ENCODE assay signal across 8 mouse cellular contexts in the genomic region with DNA sequence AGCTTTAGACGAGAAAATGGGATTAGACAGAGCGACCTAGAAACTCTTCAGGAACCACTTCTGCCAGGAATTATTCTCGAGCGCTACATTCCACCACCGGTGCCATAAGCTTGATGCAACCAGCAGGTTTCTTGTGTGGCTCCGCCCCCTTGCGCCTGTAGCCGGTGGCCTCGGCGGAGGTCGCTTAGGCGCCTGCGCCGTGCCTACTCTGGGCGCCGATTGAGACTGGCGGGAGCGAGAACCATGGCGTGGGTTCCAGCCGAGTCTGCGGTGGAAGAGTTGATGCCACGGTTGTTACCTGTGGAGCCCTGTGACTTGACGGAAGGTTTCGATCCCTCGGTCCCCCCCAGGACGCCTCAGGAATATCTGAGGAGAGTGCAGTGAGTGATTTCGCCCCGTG. TPM values are rescaled to one million over a fixed set of nuclear protein-coding genes. Genes with fewer than 3 reads are reported as not detected.
DNase-seq lines count a peak whose midpoint lies in the region; ATAC-seq and TF ChIP-seq lines count a peak whose summit lies in the region.

A gene (plus strand): TSS at position 160 of the 400 bp plus-strand sequence.

- no peak for TF ChIP-seq RAD21 in MEL (IDR thresholded peaks at IDR 0.05; ENCODE audit: low read depth, low read length)

- peak within 1 kb of the TSS; percentile 86 for H3K9ac ChIP-seq in MEL (ENCODE audit: control insufficient read depth, low read depth, low read length, poor library complexity, severe bottlenecking)
- H3K9ac ChIP-seq in lung, postnatal 0 days (replicated peaks; ENCODE audit: low read depth) = peak within 1 kb of the TSS; percentile 84

- peaks cover 3 to 5% of the 10 kb centered on the region in 2 experiments; a peak in 3 of 4 replicates for H3K4me1 ChIP-seq in MEL (ENCODE audit: control insufficient read depth in 1 of 2, insufficient read depth in 2 of 2, low read length in 2 of 2)
- no peaks in the 10 kb centered on the region; the same call in 1 of the 2 replicates for H3K4me1 ChIP-seq in cerebellum, adult 2 months (ENCODE audit: control insufficient read depth, insufficient read depth, low read length)
- H3K4me1 ChIP-seq in hindbrain, embryonic 10.5 days (replicated peaks) = peaks cover 20% of the 10 kb centered on the region
- peaks cover 4% of the 10 kb centered on the region; the same call in 1 of the 2 replicates for H3K4me1 ChIP-seq in lung, postnatal 0 days (ENCODE audit: insufficient read depth, low read depth, low read length)

- peak; percentile 95 to 99 for TF ChIP-seq POLR2A in MEL (IDR thresholded peaks at IDR 0.05; ENCODE audit: control insufficient read depth in 1 of 2, insufficient read depth in 1 of 2, low read depth in 1 of 2, low read length in 2 of 2, poor library complexity in 1 of 2)
- TF ChIP-seq POLR2A in cerebellum, adult 2 months (IDR thresholded peaks at IDR 0.05; ENCODE audit: borderline replicate concordance, insufficient read depth, low read length) = peak; percentile 93

- H3K4me3 ChIP-seq in MEL (ENCODE audit: control insufficient read depth in 1 of 2, insufficient read depth in 1 of 2, low read depth in 2 of 2, low read length in 2 of 2) = peak within 1 kb of the TSS; percentile 73 to 78
- H3K4me3 ChIP-seq in cerebellum, adult 2 months (replicated peaks; ENCODE audit: insufficient read depth, low read depth, low read length) = peak within 1 kb of the TSS; percentile 93
- H3K4me3 ChIP-seq in hindbrain, embryonic 10.5 days = peak within 1 kb of the TSS; percentile 82
- H3K4me3 ChIP-seq in lung, postnatal 0 days (ENCODE audit: low read depth, low read length) = peak within 1 kb of the TSS; percentile 79

- DNase-seq in MEL (ENCODE audit: low read depth, low spot score) = peak; percentile 97
- peak; percentile 92 to 93 for DNase-seq in cerebellum, adult 2 months
- DNase-seq in forelimb bud, embryonic 11.5 days (ENCODE audit: low read depth, low spot score) = peak; percentile 91
- peak; percentile 90 for DNase-seq in hindbrain, embryonic 10.5 days (ENCODE audit: low spot score)
- peak; percentile 93 for DNase-seq in layer of hippocampus, adult 9-11 months
- DNase-seq in lung, postnatal 0 days (ENCODE audit: low spot score) = peak; percentile 99
- peak; percentile 82 for DNase-seq in ovary, postnatal 14 days (ENCODE audit: low spot score)
- DNase-seq in thymus, postnatal 14 days = peak; percentile 94

- no peak for TF ChIP-seq EP300 in MEL (IDR thresholded peaks at IDR 0.05; ENCODE audit: low read depth in 1 of 2, low read length in 2 of 2)
- no peak for TF ChIP-seq EP300 in lung, postnatal 0 days (IDR thresholded peaks at IDR 0.05)

- H3K4me2 ChIP-seq in lung, postnatal 0 days (replicated peaks; ENCODE audit: low read depth, low read length) = peak within 1 kb of the TSS; percentile 79

- peaks cover under 1 to 11% of the 10 kb centered on the region in 2 experiments for H3K36me3 ChIP-seq in MEL (ENCODE audit: control insufficient read depth in 1 of 2, insufficient read depth in 2 of 2, low read length in 2 of 2)
- peaks cover 29% of the 10 kb centered on the region for H3K36me3 ChIP-seq in hindbrain, embryonic 10.5 days
- H3K36me3 ChIP-seq in lung, postnatal 0 days (ENCODE audit: insufficient read depth, low read length) = peaks cover 4% of the 10 kb centered on the region

- WGBS in cerebellum, adult 2 months = under 1% methylated on average over 28 of the region's 28 CpGs
- under 1% methylated on average over 28 of the region's 28 CpGs for WGBS in hindbrain, embryonic 10.5 days
- under 1% methylated on average over 28 of the region's 28 CpGs for WGBS in lung, postnatal 0 days

- H3K27me3 ChIP-seq in MEL (ENCODE audit: control insufficient read depth in 1 of 2, insufficient read depth in 2 of 2, low read length in 2 of 2) = no peaks in the 10 kb centered on the region
- no peaks in the 10 kb centered on the region for H3K27me3 ChIP-seq in cerebellum, adult 2 months (ENCODE audit: control insufficient read depth, insufficient read depth, low read length)
- no peaks in the 10 kb centered on the region for H3K27me3 ChIP-seq in hindbrain, embryonic 10.5 days (ENCODE audit: insufficient read depth, poor library complexity, severe bottlenecking)
- H3K27me3 ChIP-seq in lung, postnatal 0 days (replicated peaks; ENCODE audit: insufficient read depth, low read length) = no peaks in the 10 kb centered on the region

- ATAC-seq in lung, postnatal 0 days = peak; percentile 71

- TF ChIP-seq CTCF in MEL (IDR thresholded peaks at IDR 0.05 in 2 of 3, conservative IDR thresholded peaks at IDR 0.05 in 1 of 3; ENCODE audit: control insufficient read depth in 1 of 3, insufficient read depth in 1 of 3, low read depth in 2 of 3, low read length in 3 of 3, poor library complexity in 1 of 3, severe bottlenecking in 1 of 3) = 0 out of 6 replicates have a peak, but pooled peaks of 1 of the 3 experiments have one; percentile 0
- TF ChIP-seq CTCF in cerebellum, adult 2 months (IDR thresholded peaks at IDR 0.05; ENCODE audit: borderline replicate concordance, insufficient read depth, low read depth, low read length) = no peak
- peak; percentile 44 for TF ChIP-seq CTCF in lung, postnatal 0 days (IDR thresholded peaks at IDR 0.05)

- H3K27ac ChIP-seq in MEL (ENCODE audit: control insufficient read depth, low read depth, low read length) = peak within 1 kb of the TSS; percentile 87
- H3K27ac ChIP-seq in cerebellum, adult 2 months (ENCODE audit: insufficient read depth, low read length) = peak within 1 kb of the TSS; percentile 14; the same call in 1 of the 2 replicates
- peak within 1 kb of the TSS; percentile 92 for H3K27ac ChIP-seq in hindbrain, embryonic 10.5 days
- peak within 1 kb of the TSS; percentile 82 for H3K27ac ChIP-seq in lung, postnatal 0 days (ENCODE audit: low read length)

- no peaks in the 10 kb centered on the region for H3K9me3 ChIP-seq in MEL (replicated peaks; ENCODE audit: insufficient read depth, low read length)
- H3K9me3 ChIP-seq in hindbrain, embryonic 10.5 days = no peaks in the 10 kb centered on the region
- H3K9me3 ChIP-seq in lung, postnatal 0 days (ENCODE audit: low read length) = no peaks in the 10 kb centered on the region

- H3K79me2 ChIP-seq in MEL (ENCODE audit: control insufficient read depth, insufficient read depth, low read length, poor library complexity) = peaks cover 8% of the 10 kb centered on the region

TF ChIP-seq in MEL, 35 proteins besides CTCF, POLR2A, EP300 and RAD21 (continues in another document):
- peak; percentile 77 for TF ChIP-seq ZMIZ1 (IDR thresholded peaks at IDR 0.05; ENCODE audit: low read depth, low read length)
- no peak for TF ChIP-seq USF2 (IDR thresholded peaks at IDR 0.05; ENCODE audit: borderline replicate concordance in 1 of 2, insufficient read depth in 1 of 2, low read depth in 1 of 2, low read length in 2 of 2)
- peak; percentile 52 for TF ChIP-seq TCF12 (IDR thresholded peaks at IDR 0.05; ENCODE audit: low read depth, low read length)
- TF ChIP-seq KAT2A (conservative IDR thresholded peaks at IDR 0.05; ENCODE audit: low read depth, low read length) = no peak; the same call in 1 of the 2 replicates
- TF ChIP-seq USF1 (IDR thresholded peaks at IDR 0.05; ENCODE audit: low read depth, low read length) = no peak
- no peak for TF ChIP-seq TAL1 (IDR thresholded peaks at IDR 0.05; ENCODE audit: low read length)
- no peak for TF ChIP-seq CHD2 (IDR thresholded peaks at IDR 0.05; ENCODE audit: low read length)
- TF ChIP-seq MXI1 (IDR thresholded peaks at IDR 0.05; ENCODE audit: low read depth, low read length) = peak; percentile 84
- no peak for TF ChIP-seq RCOR1 (IDR thresholded peaks at IDR 0.05; ENCODE audit: low read depth, low read length)
- peak; percentile 98 for TF ChIP-seq NELFE (IDR thresholded peaks at IDR 0.05; ENCODE audit: low read depth, low read length)
- peak; percentile 37; the same call in 1 of the 2 replicates for TF ChIP-seq ELF1 (IDR thresholded peaks at IDR 0.05; ENCODE audit: low read depth, low read length)
- peak; percentile 50; the same call in 1 of the 2 replicates for TF ChIP-seq ETS1 (IDR thresholded peaks at IDR 0.05; ENCODE audit: low read depth, low read length)
- TF ChIP-seq TBP (IDR thresholded peaks at IDR 0.05; ENCODE audit: low read depth, low read length) = peak; percentile 93
- peak; percentile 96; the same call in 1 of the 2 replicates for TF ChIP-seq POLR2AphosphoS2 (IDR thresholded peaks at IDR 0.05; ENCODE audit: low read length)
- no peak for TF ChIP-seq BHLHE40 (IDR thresholded peaks at IDR 0.05; ENCODE audit: borderline replicate concordance, low read depth, low read length)
- TF ChIP-seq JUND (IDR thresholded peaks at IDR 0.05; ENCODE audit: low read depth, low read length) = no peak
- no peak for TF ChIP-seq MEF2A (IDR thresholded peaks at IDR 0.05; ENCODE audit: extremely low read depth, insufficient replicate concordance, low read depth, low read length, poor library complexity, severe bottlenecking)
- TF ChIP-seq E2F4 (IDR thresholded peaks at IDR 0.05; ENCODE audit: borderline replicate concordance, low read depth, low read length) = peak; percentile 38; the same call in 1 of the 2 replicates
- no peak for TF ChIP-seq ZKSCAN1 (IDR thresholded peaks at IDR 0.05; ENCODE audit: low read depth, low read length)
- TF ChIP-seq MAZ (IDR thresholded peaks at IDR 0.05; ENCODE audit: low read depth, low read length) = no peak
- TF ChIP-seq NRF1 (IDR thresholded peaks at IDR 0.05; ENCODE audit: insufficient read depth, low read depth, low read length, poor library complexity, severe bottlenecking) = peak; percentile 78
- TF ChIP-seq GATA1 (IDR thresholded peaks at IDR 0.05; ENCODE audit: low read depth, low read length) = no peak
- peak; percentile 74 for TF ChIP-seq MAX (IDR thresholded peaks at IDR 0.05; ENCODE audit: low read length)
- TF ChIP-seq SIN3A (IDR thresholded peaks at IDR 0.05; ENCODE audit: low read length) = peak; percentile 93
- no peak for TF ChIP-seq SMC3 (IDR thresholded peaks at IDR 0.05; ENCODE audit: low read depth, low read length)
- TF ChIP-seq MYB (IDR thresholded peaks at IDR 0.05; ENCODE audit: low read depth, low read length) = no peak
- no peak for TF ChIP-seq GABPA (IDR thresholded peaks at IDR 0.05; ENCODE audit: low read depth, low read length)
- TF ChIP-seq ZC3H11A (IDR thresholded peaks at IDR 0.05; ENCODE audit: low read depth, low read length) = no peak
- TF ChIP-seq CHD1 (IDR thresholded peaks at IDR 0.05; ENCODE audit: low read depth, low read length) = 0 out of 2 replicates have a peak, but pooled peaks have one; percentile 11

RNA-seq across cellular contexts. Expression of the gene that starts here (rescaled TPM):
- 17.7 and 18.4 TPM in 2 replicates for total RNA-seq in MEL (2012; rRNA removed)
- polyA plus RNA-seq in MEL (2012; ENCODE audit: insufficient read depth in 1 of 2, insufficient read length in 2 of 2, low read depth in 1 of 2, low replicate concordance in 2 of 2, missing spikeins in 1 of 2) = 10 to 100 TPM in 1 of 2 experiments, not detected in 1; 19.5 TPM
- 8.0 and 9.3 TPM in 2 replicates for polyA plus RNA-seq in cerebellum, adult 2 months (2012; rRNA removed)
- 28.7 and 38.0 TPM in 2 replicates for polyA plus RNA-seq in hindbrain, embryonic 10.5 days (2016; fragmentation: Nextera tagmentation; extraction: Ambion mirVana)
- 11.0 and 13.3 TPM in 2 replicates for polyA plus RNA-seq in lung, postnatal 0 days (2015; fragmentation: Nextera tagmentation; extraction: Ambion mirVana)

Comparison
In these comparisons a context has a peak if more than half of its experiments do, and no peak if none do; other contexts are left out.
1. Peak in every context shown above with its lines: DNase-seq, ATAC-seq, H3K4me3 ChIP-seq and H3K27ac ChIP-seq.
2. H3K27ac ChIP-seq: peak in every context shown above with its lines; median percentile 92 in hindbrain, embryonic 10.5 days; 87 in MEL; 82 in lung, postnatal 0 days; 14 in cerebellum, adult 2 months.